Mouse (Mus musculus) layer of hippocampus, adult 9-10 months (tissue): ENCODE data around the gene Zswim3.
"Not testable (repeated sequence)": the region's sequence is repeated elsewhere in the genome, so short reads cannot be mapped to it uniquely, and the experiment has no call there.

ENCODE experiments used
- DNase-seq: peaks from one replicate; pipeline ENCODE4 v3.0.0; 2022; ENCODE audit warnings: low spot score

Gene Zswim3

DNA sequence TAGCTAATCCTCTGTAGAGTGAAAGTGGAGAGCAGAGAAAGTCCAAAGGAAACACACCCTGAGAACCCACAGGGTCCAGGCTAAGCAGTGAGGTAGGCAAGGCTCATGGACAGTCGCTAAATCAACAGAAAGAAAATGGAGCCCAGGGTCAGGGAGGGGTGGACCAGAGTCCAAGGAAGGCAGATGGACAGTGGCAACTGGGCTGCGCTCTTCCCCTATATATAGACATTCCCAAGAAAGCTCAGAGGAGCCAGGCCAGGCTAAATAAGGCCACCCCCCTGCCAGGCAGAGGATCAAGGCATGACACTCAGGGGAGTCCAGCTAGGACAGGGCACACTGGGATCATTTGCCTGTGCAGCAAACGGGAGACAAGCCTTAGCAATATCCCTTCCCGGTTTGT lies 23.0 kb upstream of the Zswim3 start:
- no peak for DNase-seq

DNA sequence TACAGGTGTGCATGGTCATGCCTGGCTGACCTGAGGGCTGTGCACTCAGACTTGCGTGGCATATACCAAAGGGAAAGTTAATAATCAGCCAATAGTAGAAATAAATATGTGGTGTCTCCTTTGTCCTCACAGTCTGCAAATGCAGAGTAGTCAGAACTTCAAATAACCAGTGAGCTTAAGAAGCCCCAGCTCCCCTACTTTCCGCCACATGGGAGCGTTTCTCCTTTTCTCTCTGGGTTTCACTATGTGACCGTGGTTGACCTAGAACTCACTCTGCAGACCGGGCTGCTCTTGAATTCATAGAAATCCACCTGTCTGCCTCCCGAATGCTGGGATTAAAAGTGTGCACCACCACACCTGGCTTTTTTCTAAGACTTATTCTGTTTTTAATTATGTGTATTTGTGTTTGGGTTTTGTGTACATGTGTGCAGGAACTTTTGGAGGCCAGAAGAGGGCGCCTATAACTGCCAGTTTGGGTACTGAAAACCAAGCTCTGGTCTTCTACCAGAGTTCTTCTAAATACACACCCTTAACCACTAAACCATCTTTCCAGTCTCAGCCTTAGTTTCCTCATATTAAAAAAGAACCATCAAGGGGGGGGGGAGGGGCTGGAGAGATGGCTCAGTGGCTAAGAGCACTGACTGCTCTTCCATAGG lies 20.8 kb upstream of the Zswim3 start:
- DNase-seq, result no peak

DNA sequence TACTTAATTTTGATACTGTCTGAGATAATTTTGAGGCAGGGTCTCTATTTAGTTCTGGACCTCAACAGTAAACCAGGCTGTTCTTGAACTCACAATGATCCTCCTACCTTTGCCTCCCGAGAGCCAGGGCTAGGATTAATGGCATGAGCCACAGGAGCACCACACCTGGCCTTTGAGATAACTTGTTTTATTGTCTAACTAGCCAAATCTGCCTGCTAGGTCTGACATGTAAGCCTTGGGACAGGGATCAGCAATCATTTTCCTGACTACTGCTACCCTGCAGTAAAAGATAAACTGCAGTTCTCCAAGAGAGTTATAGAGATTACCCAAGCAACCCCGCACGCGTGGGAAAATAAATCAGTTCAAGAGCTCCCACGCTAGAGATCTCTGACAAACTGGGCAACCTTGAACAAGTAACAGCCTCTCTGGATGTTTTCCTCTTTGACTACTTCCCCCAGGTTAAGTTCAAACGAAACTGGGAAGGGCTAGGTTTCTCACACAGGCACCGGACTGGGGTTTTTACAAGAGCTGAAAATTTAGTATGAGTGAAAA lies 20.0 kb upstream of the Zswim3 start:
- no peak for DNase-seq

DNA sequence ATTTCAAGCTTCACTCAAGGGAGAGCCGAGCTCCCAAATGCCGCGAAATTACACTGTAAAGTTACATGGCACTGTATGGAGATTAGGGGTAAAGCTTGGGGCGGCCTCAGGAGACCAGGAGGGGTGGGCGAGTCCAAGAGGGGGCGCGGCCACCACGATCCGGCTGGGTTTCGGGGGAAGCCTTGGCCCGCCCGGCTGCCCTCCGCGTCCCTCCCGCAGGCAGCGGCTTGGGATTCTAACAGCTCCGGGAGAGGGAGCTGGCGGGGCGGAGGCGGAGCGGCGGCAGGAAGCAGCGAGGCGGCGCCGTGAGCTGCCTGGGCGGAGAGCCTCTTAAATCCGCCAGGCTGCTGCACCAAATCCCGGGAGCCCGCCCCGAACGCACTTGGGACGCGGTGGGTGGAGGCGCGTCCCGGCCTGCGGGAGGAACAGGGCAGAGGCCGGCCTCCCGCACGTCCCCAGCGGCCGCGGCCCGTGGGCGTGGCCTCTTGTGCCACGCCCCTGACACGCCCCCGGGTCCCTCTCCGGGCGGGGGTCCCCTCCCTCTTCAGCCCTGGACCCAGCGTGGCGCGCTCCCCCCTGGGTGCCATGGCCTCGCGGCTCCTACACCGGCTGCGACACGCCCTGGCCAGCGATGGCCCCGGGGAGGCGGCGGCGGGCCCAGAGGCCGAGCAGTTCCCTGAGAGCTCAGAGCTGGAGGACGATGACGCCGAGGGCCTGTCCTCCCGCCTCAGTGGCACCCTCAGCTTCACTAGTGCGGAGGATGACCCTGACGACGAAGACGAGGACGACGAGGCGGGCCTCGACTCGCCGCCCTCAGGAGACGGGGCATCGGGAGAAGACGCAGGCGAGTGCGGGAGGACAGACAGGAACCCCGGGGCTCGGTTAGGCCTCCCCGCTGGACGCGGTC lies 19.2 kb upstream of the Zswim3 start, which contains the start of gene Snx21:
Snx21 (plus strand) TSS at position 343 of the 907 bp plus-strand sequence.
- no peak for DNase-seq

DNA sequence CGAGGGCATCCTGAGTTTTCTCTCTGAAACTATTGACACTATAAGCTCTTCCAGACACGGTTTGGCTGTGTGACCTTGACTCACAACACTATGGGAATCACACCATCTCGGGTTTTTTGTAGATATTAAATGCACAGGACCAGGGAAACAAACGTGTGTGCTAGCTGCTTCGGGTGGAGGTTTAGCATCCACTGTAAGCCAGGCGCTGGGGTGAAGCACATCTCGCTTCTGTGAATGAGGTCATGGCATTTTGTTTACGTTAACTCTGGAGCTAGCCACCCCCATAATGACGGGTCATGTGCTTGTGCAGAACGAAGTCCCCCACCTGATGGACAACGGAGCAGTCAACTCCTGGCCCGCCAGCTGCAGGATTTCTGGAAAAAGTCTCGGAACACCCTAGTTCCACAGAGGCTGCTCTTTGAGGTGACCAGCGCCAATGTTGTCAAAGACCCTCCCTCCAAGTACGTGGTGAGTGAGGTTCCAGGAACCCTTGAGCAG lies 18.5 kb upstream of the Zswim3 start:
- no peak for DNase-seq

DNA sequence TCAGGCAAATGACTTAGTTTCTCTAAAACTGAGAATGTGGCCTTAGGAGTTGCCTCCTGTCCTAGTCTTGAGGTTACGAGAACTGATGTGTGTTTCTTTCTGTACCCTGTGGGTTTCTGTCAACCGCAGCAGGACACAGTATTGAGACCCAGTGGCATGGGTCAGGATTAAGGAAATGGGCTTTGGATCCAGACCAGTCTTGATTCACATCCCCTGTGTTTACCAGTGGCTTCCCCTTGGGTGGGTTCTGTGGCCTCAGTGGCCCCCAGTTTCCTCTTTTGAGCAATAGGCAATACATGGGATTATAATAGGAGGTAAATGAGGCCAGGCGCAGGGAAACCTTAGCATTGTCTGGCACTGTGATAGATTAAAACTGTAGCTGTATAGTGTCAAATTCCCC lies 17.9 kb upstream of the Zswim3 start:
- no peak for DNase-seq

DNA sequence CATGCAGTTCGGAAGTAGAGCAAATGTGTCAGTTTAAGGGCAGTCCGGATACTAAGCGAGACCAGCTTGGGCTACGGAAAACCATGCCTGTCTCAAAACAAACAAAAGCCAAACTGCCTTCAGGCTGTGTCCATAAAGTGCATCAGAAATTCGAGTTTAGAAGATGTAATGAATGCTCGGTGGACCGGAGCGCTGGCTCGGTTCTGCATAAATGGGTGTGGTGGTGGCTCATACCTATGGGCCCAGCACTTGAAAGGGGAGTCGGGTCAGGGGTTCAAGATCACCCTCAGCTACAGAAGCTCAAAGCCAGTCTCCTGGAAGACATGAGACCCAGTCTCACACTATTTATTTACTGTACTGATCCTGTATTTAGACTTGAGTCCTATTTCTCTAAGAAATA lies 17.1 kb upstream of the Zswim3 start:
- no peak for DNase-seq

DNA sequence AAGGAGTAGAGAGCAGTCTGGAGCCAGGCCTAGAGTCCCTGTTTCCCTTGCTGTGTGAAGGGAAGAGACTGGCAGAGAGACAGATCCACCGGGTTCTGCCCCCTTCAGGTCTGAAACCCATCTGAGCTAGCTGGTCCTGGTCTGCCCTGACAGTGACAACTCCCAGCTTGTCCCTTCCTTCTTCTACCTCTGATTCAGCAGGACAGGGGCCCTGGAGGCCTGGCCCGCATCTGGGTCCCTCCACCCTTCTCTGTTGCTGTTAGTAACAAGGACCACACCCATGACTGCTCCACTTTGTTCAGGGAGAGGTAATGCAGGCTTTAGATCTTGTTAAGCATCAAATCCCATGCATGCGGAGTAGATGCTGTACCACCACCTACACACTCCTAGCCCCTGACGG lies 16.5 kb upstream of the Zswim3 start:
- no peak for DNase-seq

DNA sequence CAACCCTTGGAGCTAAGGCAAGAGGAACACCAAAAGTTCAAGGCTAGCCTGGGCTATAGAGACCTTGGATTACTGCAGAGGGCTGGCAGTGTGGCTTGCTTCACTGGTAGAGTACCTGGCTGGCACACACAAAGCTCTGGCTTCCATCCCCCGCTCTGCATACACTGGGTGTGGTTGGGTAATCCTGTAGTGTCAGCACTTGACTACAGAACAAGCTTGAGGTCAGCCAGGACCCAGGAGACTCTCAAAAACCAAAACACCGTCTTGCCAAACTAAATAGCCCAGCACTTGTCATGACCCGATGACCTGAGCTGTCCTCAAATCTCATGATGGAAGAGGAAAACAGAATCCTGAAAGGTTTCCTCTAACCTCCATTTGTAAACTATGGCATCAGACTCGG lies 14.4 kb upstream of the Zswim3 start:
- DNase-seq, result no peak

DNA sequence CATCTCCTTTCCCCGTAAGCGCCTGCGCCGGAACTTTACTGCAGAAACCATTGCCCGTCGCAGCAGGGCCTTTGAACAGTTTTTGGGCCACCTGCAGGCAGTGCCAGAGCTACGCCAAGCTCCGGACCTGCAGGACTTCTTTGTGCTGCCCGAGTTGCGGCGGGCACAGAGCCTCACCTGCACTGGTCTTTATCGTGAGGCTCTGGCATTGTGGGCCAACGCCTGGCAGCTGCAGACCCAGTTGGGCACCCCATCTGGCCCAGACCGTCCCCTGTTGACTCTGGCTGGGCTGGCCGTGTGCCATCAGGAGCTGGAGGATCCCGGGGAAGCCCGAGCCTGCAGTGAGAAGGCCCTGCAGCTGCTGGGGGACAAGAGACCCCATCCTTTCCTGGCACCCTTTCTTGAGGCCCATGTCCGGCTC lies 13.0 kb upstream of the Zswim3 start:
- DNase-seq, result no peak

DNA sequence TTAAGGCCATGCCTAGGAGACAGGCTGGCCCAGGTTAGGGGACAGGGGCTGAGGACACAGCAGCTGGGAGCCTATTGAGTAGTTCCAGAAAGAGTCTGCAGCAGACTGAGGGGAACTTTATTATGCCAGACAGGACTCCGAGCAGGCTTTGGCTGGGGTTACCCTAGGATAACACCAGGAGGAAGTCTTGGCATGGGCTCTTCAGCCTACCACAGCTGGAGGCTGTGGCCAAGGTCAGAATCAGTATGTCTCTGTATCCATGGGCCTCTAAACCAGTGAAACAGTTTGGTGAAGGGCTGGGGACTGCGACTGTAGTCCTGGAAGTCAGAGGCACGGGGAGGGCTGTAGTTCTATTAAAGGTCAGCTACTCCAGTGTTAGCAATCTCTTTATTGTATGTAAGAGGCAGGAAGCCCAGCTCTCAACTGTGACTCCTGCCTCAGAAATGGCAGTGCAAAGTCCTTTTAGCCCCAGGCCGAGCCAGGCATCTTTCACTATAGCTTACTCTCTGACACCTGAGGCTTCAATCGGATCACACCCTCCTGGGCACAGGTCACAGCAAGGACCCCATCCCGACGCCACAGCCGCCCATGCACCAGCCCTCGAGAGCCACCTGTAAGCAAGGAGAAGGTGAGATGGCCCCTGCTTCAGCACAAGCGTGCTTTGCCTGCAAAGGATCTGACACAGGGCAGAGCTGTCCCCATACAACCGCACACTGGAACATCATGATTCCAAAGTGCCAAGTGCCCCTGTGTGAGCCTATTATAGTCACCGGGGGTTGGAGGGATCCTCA lies 12.3 kb upstream of the Zswim3 start:
- DNase-seq, result no peak

DNA sequence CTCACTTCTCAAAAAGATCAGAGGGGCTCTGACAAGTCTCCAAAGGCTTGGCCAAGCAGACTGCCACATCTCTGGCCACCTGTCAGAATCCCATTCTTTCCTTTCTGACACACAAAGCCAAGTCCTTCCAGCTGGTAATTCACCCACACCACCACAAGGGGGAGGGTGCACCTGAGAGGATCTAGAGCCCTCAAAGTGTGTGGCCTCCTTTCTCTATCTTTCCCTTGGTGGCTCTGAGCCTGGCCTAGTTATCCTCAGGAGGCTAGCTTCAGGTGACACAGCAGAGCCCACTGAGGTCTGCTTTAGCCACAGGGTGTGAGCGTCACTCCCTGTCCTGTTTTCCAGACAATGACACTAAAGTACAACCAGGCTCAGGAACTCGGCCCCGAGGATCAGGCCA lies 11.7 kb upstream of the Zswim3 start:
- DNase-seq, result no peak

DNA sequence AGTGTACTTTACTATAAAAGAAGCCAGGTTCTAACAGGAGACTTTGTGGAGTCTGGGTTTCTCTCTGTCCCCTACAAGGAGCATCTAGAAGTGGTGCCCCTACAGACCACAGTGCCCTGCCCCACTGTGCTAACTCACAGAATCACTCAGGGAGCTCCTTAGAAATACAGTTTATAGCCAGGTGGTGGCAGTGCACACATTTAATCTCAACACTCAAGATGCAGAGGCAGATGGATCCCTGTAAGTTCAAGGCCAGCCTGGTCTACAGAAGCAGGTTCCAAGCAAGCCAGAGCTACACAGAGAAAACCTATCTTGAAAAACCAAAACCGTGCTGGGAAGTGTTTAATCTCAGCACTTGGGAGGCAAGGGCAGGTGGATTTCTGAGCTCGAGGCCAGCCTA lies 11.1 kb upstream of the Zswim3 start:
- no peak for DNase-seq

DNA sequence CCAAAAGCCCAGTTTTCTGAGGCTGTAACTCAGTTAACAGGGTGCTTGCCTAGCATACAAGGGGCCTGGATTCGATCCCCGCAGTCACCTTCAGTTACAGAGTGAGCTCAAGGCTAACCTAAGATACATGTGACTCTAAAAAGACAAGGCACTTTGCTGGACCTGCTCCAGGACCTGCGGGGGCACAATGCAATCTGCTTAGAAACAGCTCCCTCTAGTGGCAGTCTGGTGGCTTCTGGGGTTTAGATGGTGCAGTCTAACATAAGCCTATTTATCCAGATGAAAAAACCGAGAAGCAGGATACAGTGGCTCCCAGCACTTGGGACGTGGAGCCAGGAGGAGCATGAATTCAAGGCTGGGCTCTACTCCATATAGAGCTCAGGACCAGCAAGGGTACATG lies 10.6 kb upstream of the Zswim3 start:
- peak; percentile 79 for DNase-seq

DNA sequence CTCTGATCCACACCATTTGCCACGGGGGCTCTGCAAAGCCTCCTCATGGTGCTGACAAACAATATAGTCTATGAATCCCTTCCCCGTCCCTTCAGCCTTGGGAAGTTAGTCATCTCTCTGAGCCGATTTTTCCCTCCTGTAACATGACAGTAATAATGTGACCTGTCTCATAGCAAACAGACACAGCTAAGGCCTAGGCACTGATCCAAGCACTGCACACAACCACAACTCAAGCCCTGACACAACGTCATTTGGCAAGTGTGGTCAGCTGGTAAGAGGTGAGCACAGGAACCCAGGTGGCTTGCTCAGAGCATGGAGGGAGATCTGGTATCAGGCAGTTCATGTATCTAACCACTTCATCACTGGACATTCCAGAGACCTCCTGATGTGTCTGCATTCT lies 9.0 kb upstream of the Zswim3 start:
- no peak for DNase-seq

DNA sequence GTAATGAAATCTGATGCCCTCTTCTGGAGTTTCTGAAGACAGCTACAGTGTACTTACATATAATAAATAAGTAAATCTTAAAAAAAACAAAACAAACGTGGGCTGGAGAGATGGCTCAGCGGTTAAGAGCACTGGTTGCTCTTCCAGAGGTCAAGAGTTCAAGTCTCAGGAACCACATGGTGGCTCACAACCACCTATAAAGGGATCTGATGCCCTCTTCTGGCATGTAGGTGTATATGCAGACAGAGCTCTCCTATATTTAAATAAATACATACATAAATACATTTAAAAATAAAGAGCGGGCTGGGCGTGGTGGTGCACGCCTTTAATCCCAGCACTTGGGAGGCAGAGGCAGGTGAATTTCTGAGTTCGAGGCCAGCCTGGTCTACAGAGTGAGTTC lies 6.3 kb upstream of the Zswim3 start:
- DNase-seq, result not testable (repeated sequence)

DNA sequence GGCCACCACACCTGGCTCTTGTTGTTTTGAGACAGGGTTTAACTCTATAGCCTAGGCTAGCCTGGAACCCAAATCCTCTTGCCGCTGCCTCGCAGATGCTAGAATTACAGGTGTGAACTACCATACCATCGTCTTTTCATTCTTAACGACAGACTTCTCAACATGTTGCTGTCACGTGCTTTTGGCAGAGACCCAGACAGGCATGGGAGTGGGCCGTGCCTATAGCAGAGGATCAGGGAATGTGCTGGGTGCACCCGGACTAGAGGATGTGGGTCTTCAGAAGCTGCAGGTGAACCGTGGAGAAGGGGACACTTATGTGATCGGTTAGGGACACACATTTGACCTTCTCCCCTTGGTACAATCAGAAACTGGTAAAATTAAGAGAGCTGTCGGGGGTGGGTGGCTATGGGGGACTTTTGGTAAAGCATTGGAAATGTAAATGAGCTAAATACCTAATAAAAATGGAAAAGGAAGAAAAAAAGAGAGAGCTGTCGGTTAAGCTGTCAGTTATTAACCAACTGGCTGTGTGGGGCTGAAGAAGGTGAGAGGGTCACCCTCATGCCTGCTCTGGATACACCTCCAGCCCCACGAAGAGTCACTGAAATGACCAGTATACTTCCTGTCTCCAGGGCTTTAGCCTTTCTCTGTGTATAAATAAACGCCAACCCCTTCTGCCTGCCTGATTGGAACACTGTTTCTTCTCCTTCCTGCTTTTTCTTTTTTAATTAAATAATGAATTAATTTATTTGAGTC lies 4.5 kb upstream of the Zswim3 start:
- DNase-seq, result no peak

DNA sequence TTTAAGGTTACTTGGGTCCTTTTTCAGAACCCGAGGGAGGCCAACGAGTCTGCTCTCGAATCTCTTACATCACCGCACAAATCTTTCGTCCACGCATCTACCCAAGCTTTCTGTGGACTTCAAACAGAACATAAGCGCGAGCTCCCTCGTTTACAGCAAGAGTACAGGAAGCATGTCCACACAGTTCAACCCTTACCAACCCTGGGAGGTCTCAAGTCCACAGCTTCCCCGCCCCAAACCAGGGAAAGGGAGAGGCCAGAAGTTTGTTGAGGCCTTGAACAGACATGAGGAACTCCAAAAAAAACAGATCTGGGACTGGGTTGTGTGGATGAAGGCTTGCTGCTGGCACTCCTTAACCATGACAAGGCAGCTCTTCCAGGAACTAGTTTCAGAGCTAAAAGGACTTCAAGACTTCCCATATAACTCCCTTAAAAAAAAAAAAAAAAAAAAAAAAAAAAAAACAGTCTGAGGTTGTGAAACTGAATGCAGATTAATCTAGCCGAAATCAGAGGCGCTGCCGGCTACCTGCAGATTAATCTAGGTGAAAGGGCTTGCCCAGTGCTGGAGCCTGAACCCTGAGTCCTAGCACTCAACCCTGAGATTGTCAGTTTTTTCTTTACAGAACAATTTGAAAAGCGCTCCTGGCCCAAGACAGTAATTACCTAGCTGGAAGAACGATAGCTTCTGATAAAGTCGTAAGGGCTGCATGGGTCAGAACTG lies 1.5 kb upstream of the Zswim3 start:
- DNase-seq, result no peak

DNA sequence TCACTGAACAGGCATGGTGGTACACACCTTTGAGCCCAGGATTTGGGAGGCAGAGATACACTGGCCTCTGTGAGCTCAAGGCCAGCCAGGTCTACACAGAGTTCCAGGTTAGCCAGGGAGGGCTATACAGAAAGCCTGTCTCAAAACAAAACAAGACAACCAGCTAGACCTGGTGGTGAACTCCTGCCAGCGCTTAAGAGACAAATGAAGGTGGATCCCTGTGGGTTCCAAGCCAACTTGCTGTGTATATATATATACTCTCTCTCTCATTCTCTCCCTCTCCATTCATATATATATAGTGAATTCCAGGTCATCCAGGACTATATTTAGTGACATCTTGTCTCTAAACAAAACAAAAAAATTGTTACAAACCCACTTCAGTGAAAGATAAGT lies 981 bp upstream of the Zswim3 start:
- DNase-seq, result no peak

DNA sequence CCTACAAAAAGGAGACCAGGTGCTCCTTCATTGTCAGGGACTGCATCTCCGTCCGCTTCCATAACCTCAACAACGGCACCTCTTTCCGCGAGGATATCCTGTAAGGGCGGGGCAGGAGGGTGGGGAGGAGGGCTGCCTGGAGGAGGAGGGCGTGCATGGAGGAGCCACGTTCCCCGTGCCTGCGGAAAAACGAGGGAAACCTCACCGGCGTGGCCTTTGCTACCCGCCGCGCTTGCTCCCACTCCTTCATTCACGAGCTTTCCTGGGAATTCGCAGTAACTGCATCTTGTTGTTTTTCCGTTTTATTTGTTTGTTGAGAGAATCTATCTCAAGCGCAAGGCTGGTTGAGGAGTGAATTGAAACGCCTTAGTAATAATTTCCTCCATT lies 427 bp downstream of the Zswim3 start:
- no peak for DNase-seq

DNA sequence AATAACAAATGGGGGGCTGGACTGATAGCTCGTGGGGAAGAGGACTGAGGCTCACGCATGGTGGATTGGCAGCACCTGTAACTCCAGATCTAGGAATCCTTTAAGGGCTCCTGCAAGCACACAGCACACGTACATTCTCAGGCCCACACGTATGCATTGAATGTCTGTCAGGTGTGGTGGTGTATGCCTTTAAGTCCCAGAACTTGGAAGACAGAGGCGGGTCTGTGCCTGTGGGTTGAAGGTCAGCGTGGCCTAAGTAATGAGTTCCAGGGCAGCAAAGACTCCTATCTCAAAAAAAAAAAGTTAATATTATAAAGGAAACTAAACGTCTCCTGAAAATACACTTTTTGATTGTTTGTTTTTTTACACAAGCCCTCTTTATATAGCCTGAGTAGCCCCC lies 1.7 kb downstream of the Zswim3 start:
- no peak for DNase-seq
